Mouse (Mus musculus) CD4-positive, CD25-positive, alpha-beta regulatory T cell (primary cell): ENCODE results near the gene Tjp2. TPM values are rescaled to one million over a fixed set of nuclear protein-coding genes. Genes with fewer than 3 reads are reported as not detected.

Source experiments
- polyA plus RNA-seq: library from polyadenylated mRNA; unstranded; fragments of 100-300 nt; shearing (Covaris generic); gene quantifications from one replicate; pipeline ENCODE4 v1.2.1, GENCODE M21; 2017

Gene Tjp2
- 8.6 TPM for polyA plus RNA-seq

DNA sequence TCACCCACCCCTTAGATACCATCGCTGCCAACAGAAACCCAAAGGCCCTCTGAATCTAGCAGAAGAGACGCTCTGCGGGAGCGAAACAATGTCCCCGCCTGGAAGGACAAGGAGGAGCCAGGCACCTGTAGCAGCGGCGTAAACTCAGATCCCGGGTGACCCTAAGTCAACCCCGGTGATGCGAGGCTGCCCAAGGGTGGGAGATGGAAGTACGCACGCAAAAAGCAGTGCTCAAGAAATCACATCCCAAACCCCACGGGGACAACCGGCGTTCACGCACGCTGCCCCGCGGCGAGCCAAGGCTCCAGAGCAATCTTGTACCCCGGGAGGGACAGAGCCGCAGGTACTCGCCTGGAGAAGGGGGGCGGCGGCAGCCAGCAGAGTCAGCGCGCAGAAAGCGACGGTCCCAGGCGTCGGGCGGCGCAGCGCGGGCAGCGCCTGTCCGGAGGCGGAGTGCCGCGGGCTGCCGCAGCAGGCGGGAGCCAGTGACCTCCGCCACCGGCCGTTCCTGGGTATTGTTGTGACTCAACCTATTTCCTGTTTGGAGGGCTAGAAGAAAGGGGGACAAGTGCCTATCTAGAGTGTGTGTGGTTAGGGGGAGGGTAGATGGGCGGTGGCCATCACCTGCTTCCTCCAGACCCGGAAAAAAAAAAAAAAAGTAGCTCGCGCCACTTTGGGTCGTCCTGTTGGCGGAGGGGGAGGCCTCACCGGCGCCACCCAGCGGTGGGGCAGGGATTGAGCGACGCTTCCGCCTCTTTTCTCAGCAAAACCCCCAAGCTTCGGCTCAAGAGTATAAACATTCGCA lies at the start of gene Tjp2:
Tjp2 (minus strand) TSS at position 531 of the 805 bp plus-strand sequence.

Other genes with a start within 250 kb of the Tjp2 start
- gene Fam189a2, start 194.0 kb downstream of the Tjp2 start, polyA plus RNA-seq, result not detected
- 23.3 TPM for gene Fxn, start 55.6 kb upstream of the Tjp2 start, polyA plus RNA-seq